Mouse (Mus musculus) embryonic facial prominence, embryonic 13.5 days (tissue): ENCODE measurements around the gene Exoc5. TPM values are rescaled to one million over a fixed set of nuclear protein-coding genes. Genes with fewer than 3 reads are reported as not detected.

ENCODE experiments used
- polyA plus RNA-seq: library from polyadenylated mRNA; unstranded; fragments of >200 nt; fragmentation: Nextera tagmentation; extraction: Ambion mirVana; gene quantifications from 2 replicates; pipeline ENCODE4 v1.2.1, GENCODE M21; 2015

The Exoc5 gene
- polyA plus RNA-seq, 1 experiment from 2014 or later: 46.6 TPM

Other genes starting within 250 kb of the Exoc5 start
- gene Ap5m1, start 556 bp downstream of the Exoc5 start, polyA plus RNA-seq: 23.2 and 23.3 TPM in 2 replicates
- 10.8 and 11.1 TPM in 2 replicates for gene Naa30, start 105.6 kb upstream of the Exoc5 start, polyA plus RNA-seq
- 0.08 and 0.58 TPM in 2 replicates for gene ccdc198, start 178.8 kb upstream of the Exoc5 start, polyA plus RNA-seq